Mouse (Mus musculus): ENCODE data around the gene Sdk2.

- TF ChIP-seq CTCF (IDR thresholded peaks at IDR 0.05; ENCODE audit: insufficient read depth, low read length) (no peak), POLR2A (IDR thresholded peaks at IDR 0.05; ENCODE audit: borderline replicate concordance, extremely low read depth, low read depth, low read length) (no peak)
These were observed 18.9 kb downstream of the Sdk2 start for GRCm38 (mm10) chr11:114047887-114048331.

Data from lung, adult 2 months (tissue).